Mouse (Mus musculus) intestine, embryonic 15.5 days (tissue): ENCODE measurements around the gene Chd1. TPM values are rescaled to one million over a fixed set of nuclear protein-coding genes. Genes with fewer than 3 reads are reported as not detected.
A peak's percentile ranks its signal among the peaks of the same experiment; 100 is the strongest.
"Not testable (repeated sequence)": the region's sequence is repeated elsewhere in the genome, so short reads cannot be mapped to it uniquely, and the experiment has no call there.

ENCODE experiments used
- ATAC-seq: fragments of 200-750 bp; cut with Nextera tagmentation; 2 replicates; pipeline ENCODE4 v1.8.0; 2017; ENCODE audit warnings: moderate TSS enrichment, moderate library complexity
- H3K27ac ChIP-seq: fragments of 300-500 bp; sonication (generic); 2 replicates; pipeline ENCODE4 v1.5.1; 2015; ENCODE audit warnings: mild to moderate bottlenecking, inconsistent platforms
- H3K27me3 ChIP-seq: fragments of 300-500 bp; sonication (generic); replicated peaks from 2 replicates; pipeline ENCODE4 v1.6.1; 2015; ENCODE audit warnings: inconsistent platforms
- H3K36me3 ChIP-seq: fragments of 300-500 bp; sonication (generic); 2 replicates; pipeline ENCODE4 v1.6.1; 2015; ENCODE audit warnings: inconsistent platforms
- H3K4me1 ChIP-seq: fragments of 300-500 bp; sonication (generic); replicated peaks from 2 replicates; pipeline ENCODE4 v1.6.1; 2015; ENCODE audit warnings: inconsistent platforms
- H3K4me2 ChIP-seq: fragments of 300-500 bp; sonication (generic); replicated peaks from 2 replicates; pipeline ENCODE4 v1.6.1; 2015; ENCODE audit warnings: mild to moderate bottlenecking, inconsistent platforms
- H3K4me3 ChIP-seq: fragments of 300-500 bp; sonication (generic); replicated peaks from 2 replicates; pipeline ENCODE4 v1.5.1; 2015; ENCODE audit warnings: inconsistent platforms
- H3K9ac ChIP-seq: fragments of 300-500 bp; sonication (generic); 2 replicates; pipeline ENCODE4 v1.6.1; 2015; ENCODE audit warnings: inconsistent platforms
- H3K9me3 ChIP-seq: fragments of 300-500 bp; sonication (generic); 2 replicates; pipeline ENCODE4 v1.6.1; 2016; ENCODE audit warnings: inconsistent platforms
- WGBS: fragments of 180-500 bp; shearing (Covaris S2); methylation state at CpG from one replicate; pipeline ENCODE4 v1.1.7; 2015; 5-methylcytosine and 5-hydroxymethylcytosine counted together
- polyA plus RNA-seq: library from polyadenylated mRNA; unstranded; fragments of >200 nt; fragmentation: Nextera tagmentation; extraction: Ambion mirVana; gene quantifications from 2 replicates; pipeline ENCODE4 v1.2.1, GENCODE M21; 2015

Chd1 gene
- polyA plus RNA-seq, 1 experiment from 2014 or later: 28.7 TPM

DNA sequence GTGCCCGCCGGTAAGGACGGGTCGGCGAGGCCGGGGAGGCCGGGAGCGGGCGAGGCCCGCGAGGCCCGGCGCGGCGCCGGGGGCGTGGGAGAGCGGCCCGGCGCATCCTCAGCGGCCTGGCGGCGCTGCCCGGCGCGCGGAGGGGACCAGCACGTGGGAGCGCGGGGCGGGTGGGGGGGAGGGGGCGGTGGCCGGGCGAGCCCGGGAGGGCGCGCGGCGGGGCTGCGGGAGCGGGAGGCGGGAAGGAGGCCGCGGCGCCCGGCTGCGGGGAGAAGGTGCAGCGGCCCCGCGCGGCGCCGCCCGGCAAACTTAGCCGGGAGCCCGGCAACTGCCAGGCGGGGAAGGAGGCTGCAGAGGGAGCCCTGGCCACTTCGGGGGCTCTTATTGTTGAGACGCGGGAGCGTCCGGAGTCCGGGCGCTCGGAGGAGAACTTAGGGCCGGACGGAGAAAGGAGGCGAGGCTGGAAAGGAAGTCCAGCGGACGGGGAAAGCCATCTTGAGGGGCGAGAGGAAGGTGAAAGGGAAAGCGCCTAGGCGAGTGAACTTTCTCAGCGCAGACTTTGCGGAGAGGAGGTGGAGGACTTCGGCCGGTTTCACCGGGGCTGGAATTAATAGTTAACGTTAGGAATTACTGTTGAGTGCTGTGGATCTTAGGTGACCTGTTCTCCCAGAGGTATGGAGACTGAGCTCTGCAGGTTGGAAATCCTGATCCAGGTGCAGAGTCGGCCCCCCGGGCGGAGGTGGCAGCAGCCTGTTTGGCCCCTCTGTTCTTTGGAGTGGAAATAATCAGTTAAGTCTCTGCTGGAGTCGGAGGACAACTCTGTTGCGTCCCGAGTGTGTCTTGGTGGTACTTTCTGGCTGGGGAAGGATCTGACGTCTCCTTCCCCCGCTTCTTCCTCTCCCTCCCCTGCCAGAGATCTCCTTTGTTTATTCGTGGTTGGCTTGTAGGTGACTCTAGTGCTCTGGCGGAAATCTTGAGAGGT lies 827 bp downstream of the Chd1 start:
- no peaks in the 10 kb centered on the region for H3K9me3 ChIP-seq
- peak overlapping the region; percentile 85 for H3K4me2 ChIP-seq
- under 1% methylated on average over 49 of the region's 89 CpGs for WGBS
- H3K27ac ChIP-seq: peak overlapping the region; percentile 94
- H3K4me3 ChIP-seq: peak overlapping the region; percentile 97
- no peaks in the 10 kb centered on the region for H3K36me3 ChIP-seq
- peak; percentile 63 for ATAC-seq
- H3K27me3 ChIP-seq: no peaks in the 10 kb centered on the region
- H3K4me1 ChIP-seq: peaks cover 3% of the 10 kb centered on the region; the same call in 1 of the 2 replicates
- peak overlapping the region; percentile 89 for H3K9ac ChIP-seq

DNA sequence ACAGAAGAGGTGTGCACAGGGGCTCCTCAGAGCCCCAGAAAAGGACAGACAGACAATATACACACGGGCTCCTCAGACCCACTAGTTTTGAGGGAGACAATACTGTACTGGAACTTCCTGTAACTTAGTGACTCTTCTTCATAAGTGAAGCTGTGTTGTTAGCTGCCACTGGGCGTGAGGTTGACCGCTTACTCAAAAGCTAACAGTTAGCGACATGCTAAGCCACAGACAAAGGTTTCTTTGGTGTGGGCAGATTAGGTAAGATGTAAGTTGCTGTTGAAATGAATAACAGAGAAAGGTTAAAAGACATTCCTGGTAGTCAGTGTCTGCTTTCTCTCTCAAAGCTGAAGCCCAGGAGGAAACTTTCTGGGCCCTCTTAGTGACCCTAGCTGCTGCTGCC lies 9.7 kb downstream of the Chd1 start:
- H3K36me3 ChIP-seq: no peaks in the 10 kb centered on the region
- H3K9me3 ChIP-seq: no peaks in the 10 kb centered on the region
- no peak overlapping the region for H3K27ac ChIP-seq
- no peak overlapping the region for H3K9ac ChIP-seq
- no peaks in the 10 kb centered on the region for H3K27me3 ChIP-seq
- no peak overlapping the region for H3K4me3 ChIP-seq
- no peak overlapping the region for H3K4me2 ChIP-seq
- ATAC-seq: no peak
- peaks cover 8% of the 10 kb centered on the region; the same call in 1 of the 2 replicates for H3K4me1 ChIP-seq
- WGBS: 76% methylated on average over 4 of the region's 4 CpGs

DNA sequence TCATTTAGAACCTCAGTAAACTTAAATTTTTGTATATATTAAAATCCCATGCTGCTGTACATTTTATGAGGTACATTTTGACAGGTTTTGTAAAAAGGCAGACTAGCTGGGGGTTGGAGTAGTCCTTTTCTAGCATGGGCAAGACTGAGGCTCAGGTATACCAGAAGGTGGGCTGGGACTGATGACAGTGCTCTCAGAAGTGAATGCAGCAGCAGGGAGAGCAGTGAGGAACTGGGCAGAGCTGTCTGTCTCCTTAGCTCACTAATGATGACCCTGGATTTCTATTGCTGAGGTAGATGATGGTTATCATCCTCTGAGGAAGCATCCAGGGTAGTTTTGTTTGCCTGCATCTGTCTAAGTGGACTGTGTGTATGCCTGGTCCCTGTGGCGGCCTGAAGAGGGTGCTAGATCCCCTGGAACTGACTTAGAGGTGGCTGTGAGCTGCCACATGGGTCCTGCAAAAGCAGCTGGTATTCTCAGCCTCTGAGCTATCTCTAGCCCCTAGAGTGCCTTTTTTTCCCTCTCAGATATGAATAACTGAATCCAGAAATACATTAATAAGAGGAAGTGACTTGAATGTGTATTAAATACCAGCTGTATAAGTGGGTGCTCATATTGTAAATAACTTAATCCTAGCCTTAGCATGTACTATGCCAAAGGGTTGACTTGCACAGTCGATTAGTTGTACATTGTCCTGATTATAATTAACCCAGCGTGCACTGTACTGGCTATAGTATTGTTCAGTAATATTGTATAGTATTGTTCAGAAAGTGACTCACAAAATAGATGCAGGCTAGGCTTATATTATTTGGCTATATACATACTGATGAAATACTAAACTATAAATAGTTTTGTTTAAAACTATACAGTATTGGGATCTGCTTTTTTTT lies 10.5 kb downstream of the Chd1 start:
- Histone ChIP-seq H3K4me3 (no peak overlapping the region), H3K9me3 (no peaks in the 10 kb centered on the region), H3K4me2 (no peak overlapping the region), H3K27me3 (no peaks in the 10 kb centered on the region), H3K27ac (no peak overlapping the region), H3K4me1 (peaks cover 8% of the 10 kb centered on the region; the same call in 1 of the 2 replicates), H3K9ac (no peak overlapping the region), H3K36me3 (no peaks in the 10 kb centered on the region)
- 0 out of 2 replicates have a peak, but pooled peaks have one; percentile 45 for ATAC-seq
- 66% methylated on average over 3 of the region's 3 CpGs for WGBS

DNA sequence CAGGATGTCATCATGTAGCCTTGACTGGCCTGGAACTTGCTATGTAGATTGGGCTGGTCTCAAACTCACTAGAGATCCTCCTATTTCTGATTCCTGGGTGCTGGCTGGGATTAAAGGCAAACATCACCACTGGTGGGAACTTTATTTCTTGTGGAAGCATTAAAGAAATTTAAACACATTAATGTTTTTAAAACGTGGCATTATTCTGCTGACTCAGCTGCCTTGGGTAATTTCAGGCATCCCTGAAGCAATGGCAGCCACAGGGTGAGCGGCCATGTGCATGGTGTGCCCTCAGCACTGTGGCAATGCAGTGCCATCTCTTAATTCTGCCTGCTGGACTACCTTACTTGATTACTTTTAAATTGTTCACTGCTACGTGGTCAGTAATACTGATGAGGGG lies 11.2 kb downstream of the Chd1 start:
- Histone ChIP-seq H3K36me3 (no peaks in the 10 kb centered on the region), H3K4me2 (no peak overlapping the region), H3K9me3 (no peaks in the 10 kb centered on the region), H3K4me3 (no peak overlapping the region), H3K27ac (no peak overlapping the region), H3K27me3 (no peaks in the 10 kb centered on the region), H3K4me1 (peaks cover 8% of the 10 kb centered on the region; the same call in 1 of the 2 replicates), H3K9ac (no peak overlapping the region)
- no peak for ATAC-seq
- whole genome bisulfite sequencing: 81% methylated on average over 3 of the region's 3 CpGs

DNA sequence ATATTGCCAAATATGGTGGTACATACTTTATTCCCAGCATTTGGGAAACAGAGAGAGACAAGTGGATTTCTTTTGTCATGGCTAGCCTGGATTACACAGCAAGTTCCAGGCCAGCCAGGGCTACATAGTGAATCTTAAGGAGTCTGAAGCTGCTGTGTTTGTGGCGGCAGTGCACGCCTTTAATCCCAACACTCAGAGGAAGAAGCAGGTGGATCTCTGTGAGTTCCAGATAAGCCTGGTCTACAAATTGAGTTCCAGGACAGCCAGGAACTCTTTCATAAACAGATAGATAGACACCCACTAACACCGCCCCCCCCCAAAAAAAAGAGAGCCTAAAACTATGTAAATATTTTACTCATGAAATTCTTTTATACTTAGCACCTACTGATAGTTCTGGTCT lies 16.1 kb downstream of the Chd1 start:
- Histone ChIP-seq H3K9ac (no peak overlapping the region), H3K27me3 (no peaks in the 10 kb centered on the region), H3K36me3 (peaks cover 4% of the 10 kb centered on the region; the same call in 1 of the 2 replicates), H3K4me3 (no peak overlapping the region), H3K27ac (no peak overlapping the region), H3K4me1 (0 out of 2 replicates have a peak, but pooled peaks cover 3% of the 10 kb centered on the region), H3K9me3 (no peaks in the 10 kb centered on the region), H3K4me2 (no peak overlapping the region)
- 91% methylated on average over 3 of the region's 3 CpGs for WGBS
- no peak for ATAC-seq

DNA sequence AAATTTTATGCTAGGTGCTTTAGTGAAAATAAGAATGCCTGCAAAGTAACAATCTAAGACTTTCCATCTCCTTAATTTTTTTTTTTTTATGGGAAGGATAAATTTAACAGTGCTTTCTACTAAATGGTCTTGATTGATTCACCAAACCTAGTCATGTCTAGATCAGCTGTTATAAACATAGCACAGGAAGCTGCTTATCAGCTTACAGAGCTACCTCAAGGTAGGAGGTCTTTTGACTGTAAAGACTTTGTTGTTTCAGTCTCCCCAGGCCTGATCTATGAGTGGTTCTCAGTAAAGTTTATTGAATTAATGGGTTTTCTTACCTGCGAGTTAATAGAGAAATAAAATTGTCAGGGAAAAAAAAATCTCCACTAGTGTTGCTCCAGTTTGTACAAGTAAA lies 18.5 kb downstream of the Chd1 start:
- no peak overlapping the region for H3K4me2 ChIP-seq
- no peak overlapping the region for H3K9ac ChIP-seq
- H3K4me3 ChIP-seq: no peak overlapping the region
- ATAC-seq: no peak
- 76% methylated on average over 1 of the region's 1 CpGs for WGBS
- no peaks in the 10 kb centered on the region for H3K27me3 ChIP-seq
- H3K4me1 ChIP-seq: no peaks in the 10 kb centered on the region
- no peaks in the 10 kb centered on the region for H3K9me3 ChIP-seq
- H3K27ac ChIP-seq: no peak overlapping the region
- peaks cover 6% of the 10 kb centered on the region for H3K36me3 ChIP-seq

- WGBS: 77% methylated on average over 5 of the region's 5 CpGs
- ATAC-seq, H3K4me1 ChIP-seq: not testable (repeated sequence)
Measured at GRCm38 (mm10) chr17:15723866-15724475, 19.2 kb downstream of the Chd1 start.

DNA sequence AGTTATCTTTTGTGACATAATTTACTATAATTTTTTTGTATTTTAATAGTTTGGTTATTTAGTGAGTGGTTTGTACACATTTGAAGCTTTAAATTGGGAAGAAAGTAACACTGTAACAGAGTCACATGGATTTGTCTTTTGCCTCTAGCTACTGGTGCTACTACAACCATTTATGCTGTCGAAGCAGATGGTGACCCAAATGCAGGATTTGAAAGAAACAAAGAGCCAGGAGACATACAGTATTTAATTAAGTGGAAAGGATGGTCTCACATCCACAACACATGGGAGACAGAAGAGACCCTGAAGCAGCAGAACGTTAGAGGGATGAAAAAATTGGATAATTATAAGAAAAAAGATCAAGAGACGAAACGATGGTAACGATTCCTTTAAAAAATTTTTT lies 26.9 kb downstream of the Chd1 start:
- WGBS: 91% methylated on average over 5 of the region's 5 CpGs
- H3K27me3 ChIP-seq: no peaks in the 10 kb centered on the region
- H3K4me3 ChIP-seq: no peak overlapping the region
- H3K36me3 ChIP-seq: peaks cover 16% of the 10 kb centered on the region
- no peaks in the 10 kb centered on the region for H3K4me1 ChIP-seq
- no peak for ATAC-seq
- H3K9me3 ChIP-seq: no peaks in the 10 kb centered on the region
- no peak overlapping the region for H3K27ac ChIP-seq
- no peak overlapping the region for H3K9ac ChIP-seq
- no peak overlapping the region for H3K4me2 ChIP-seq

More at GRCm38 (mm10) chr17:15723866-15724475, 19.2 kb downstream of the Chd1 start:
- not testable (repeated sequence) for H3K27me3 ChIP-seq, H3K36me3 ChIP-seq, H3K9ac ChIP-seq, H3K27ac ChIP-seq, H3K4me3 ChIP-seq, H3K9me3 ChIP-seq, H3K4me2 ChIP-seq

- Histone ChIP-seq H3K4me1 (no peaks in the 10 kb centered on the region), H3K9me3 (no peaks in the 10 kb centered on the region), H3K36me3 (peaks cover 12% of the 10 kb centered on the region), H3K27ac (no peak overlapping the region), H3K4me3 (no peak overlapping the region), H3K4me2 (no peak overlapping the region), H3K9ac (no peak overlapping the region), H3K27me3 (no peaks in the 10 kb centered on the region)
- ATAC-seq: no peak
- WGBS: 94% methylated on average over 10 of the region's 10 CpGs
Measured at GRCm38 (mm10) chr17:15737346-15737917, 32.7 kb downstream of the Chd1 start.

DNA sequence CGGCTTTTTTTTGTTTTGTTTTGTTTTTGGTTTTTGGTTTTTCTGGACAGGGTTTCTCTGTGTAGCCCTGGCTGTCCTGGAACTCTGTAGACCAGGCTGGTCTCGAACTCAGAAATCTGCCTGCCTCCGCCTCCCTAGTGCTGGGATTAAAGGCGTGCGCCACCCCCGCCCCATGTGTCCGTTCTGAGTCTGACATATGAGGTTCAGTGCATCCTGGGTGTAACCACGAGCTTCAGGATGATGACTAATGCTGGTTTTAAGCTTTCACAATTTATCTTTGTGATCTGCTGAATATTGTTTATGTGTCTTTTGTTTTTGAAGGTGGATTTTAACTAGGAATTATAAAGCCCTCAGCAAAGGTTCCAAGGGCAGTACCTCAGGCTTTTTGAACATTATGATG lies 37.1 kb downstream of the Chd1 start:
- H3K27ac ChIP-seq: no peak overlapping the region
- no peaks in the 10 kb centered on the region for H3K27me3 ChIP-seq
- H3K4me3 ChIP-seq: no peak overlapping the region
- no peaks in the 10 kb centered on the region for H3K9me3 ChIP-seq
- no peak overlapping the region for H3K9ac ChIP-seq
- no peak overlapping the region for H3K4me2 ChIP-seq
- no peaks in the 10 kb centered on the region for H3K4me1 ChIP-seq
- H3K36me3 ChIP-seq: peaks cover 11% of the 10 kb centered on the region; the same call in 1 of the 2 replicates
- no peak for ATAC-seq
- 85% methylated on average over 8 of the region's 8 CpGs for WGBS

- Histone ChIP-seq H3K9ac (no peak overlapping the region), H3K4me2 (no peak overlapping the region), H3K27ac (no peak overlapping the region), H3K27me3 (no peaks in the 10 kb centered on the region), H3K4me1 (no peaks in the 10 kb centered on the region), H3K36me3 (peaks cover 14% of the 10 kb centered on the region; the same call in 1 of the 2 replicates), H3K4me3 (no peak overlapping the region), H3K9me3 (no peaks in the 10 kb centered on the region)
- ATAC-seq: no peak
- WGBS: 92% methylated on average over 10 of the region's 10 CpGs
Measured at GRCm38 (mm10) chr17:15742953-15743352, 38.2 kb downstream of the Chd1 start.
